Mouse (Mus musculus): ENCODE results near the gene Il2. TPM values are rescaled to one million over a fixed set of nuclear protein-coding genes. Genes with fewer than 3 reads are reported as not detected.

The Il2 gene
- not detected for total RNA-seq (2021)

- intact Hi-C loops (cut with DNase I): loop anchor here (5.0 kb wide), 1 partner anchor 57 kb away; no protein-coding TSS in a partner anchor
- DNase-seq: no peak
Observed at GRCm38 (mm10) chr3:37125655-37126054, at the start of gene Il2. Gene Il2, minus strand, starts transcription at chr3:37125959.

DNA sequence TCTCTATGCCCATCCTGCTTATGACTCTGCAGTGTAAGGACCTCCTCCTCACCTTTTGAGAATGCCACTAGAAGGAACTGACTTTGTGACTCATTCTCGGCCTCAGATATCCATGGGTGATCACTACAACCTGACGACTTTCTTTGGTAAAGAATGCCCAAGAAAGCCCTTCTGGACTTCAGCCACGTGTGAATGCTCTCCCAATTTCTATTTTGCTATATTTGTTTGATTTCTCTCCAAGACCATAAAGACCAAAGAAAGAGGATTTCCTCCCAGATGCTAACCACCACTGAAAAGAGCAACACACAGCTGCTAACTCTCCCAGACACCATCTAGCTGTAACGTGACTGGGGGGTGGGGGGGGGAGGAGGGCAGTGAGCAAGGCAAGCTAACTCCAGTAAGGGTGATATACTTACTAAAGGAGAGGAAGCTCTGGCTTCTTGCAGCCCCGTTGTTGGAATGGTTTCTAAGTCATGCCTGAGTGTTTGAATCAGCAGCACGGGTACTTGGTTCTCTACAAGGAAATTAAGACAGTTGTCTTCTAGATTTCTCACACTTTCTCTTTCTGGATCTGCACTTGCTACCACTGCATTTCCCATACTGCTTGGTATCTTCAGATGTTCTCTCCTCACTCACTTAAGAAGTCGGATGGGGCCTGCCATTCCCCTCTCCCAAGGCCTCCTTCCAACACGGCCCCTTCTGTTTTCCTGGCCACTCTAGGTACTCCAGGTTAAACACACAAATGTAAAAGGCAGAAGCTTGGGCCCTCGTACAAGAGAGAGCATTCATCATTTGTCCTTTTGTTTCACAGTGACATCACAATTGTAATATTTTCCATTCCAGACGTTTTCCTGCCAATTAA is 49.2 kb upstream of the Il2 start:
- no peak for DNase-seq
- intact Hi-C loops (cut with DNase I): no loop called here

- intact Hi-C loops (cut with DNase I): no loop called here
- DNase-seq: no peak
Observed at GRCm38 (mm10) chr3:37173285-37173684, 47.5 kb upstream of the Il2 start.

- intact Hi-C loops (cut with DNase I): no loop called here
- no peak for DNase-seq
Observed at GRCm38 (mm10) chr3:37169283-37169682, 43.5 kb upstream of the Il2 start.

GRCm38 (mm10) chr3:37161096-37161495 is 35.3 kb upstream of the Il2 start:
- intact Hi-C loops (cut with DNase I): no loop called here

DNA sequence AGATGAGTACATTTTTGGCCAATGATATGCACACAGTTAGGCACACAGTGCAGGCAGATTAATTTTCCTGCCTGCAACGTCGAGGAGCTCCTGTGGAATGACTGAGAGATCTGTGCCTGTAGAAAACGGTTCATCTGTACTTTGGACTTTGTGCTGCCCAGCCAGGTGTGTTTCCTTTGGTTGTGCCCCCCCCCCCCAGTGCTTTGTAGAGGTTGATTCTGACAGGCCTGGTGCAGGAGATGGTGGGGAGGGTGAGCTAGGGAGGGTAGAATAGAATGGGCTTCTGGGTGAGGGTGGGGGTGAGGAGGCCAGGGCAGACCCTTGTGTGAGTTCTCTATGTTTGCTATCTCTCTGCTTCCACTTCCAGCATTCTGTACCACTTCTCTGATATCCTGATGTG is 32.5 kb upstream of the Il2 start:
- DNase-seq: no peak
- intact Hi-C loops (cut with DNase I): no loop called here

More at GRCm38 (mm10) chr3:37161096-37161495, 35.3 kb upstream of the Il2 start:
- DNase-seq: no peak

DNA sequence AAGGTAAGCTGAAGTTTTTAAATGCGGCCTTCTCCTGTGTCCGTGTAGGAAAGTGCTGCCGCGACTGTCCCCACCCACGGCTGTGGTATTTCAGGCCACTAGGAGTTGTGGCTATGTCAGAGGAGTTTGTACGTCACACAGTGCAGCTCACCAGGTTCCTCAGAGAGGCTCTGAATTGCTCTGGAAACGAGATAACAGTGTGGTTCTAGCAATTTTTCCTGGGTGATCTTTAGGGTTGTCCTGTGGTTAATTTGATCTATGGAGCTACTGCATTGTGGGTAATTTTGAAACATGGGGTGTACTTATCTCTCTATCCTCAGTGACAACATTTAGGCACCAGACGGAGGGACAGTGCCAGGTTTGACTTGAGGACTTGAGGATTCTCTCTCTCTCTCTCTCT is 31.3 kb upstream of the Il2 start:
- no peak for DNase-seq
- intact Hi-C loops (cut with DNase I): no loop called here

GRCm38 (mm10) chr3:37154396-37154795 is 28.6 kb upstream of the Il2 start:
- DNase-seq: no peak
- intact Hi-C loops (cut with DNase I): no loop called here

- DNase-seq: no peak
- intact Hi-C loops (cut with DNase I): no loop called here
Observed at GRCm38 (mm10) chr3:37153004-37153403, 27.2 kb upstream of the Il2 start.

DNA sequence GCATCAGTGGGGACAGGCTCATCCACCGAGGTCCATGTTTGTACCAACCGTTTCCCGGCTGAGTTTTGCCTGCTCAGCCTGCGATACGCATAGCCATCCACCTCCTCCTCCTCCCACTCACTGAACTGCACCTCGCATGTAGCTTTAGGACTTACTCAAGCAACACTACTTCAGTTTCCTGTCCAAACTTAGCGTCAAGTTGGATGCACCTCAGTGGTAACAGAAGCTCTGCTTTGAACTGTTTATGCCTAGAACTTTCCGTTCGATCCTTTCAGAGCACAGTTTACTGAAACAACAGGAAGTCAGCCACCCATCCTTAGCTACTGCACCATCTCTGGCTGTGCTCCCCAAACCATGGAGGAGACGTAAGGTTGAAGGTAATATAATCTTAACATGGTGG is 26.5 kb upstream of the Il2 start:
- intact Hi-C loops (cut with DNase I): no loop called here
- no peak for DNase-seq

GRCm38 (mm10) chr3:37146810-37147209 is 21.1 kb upstream of the Il2 start:
- intact Hi-C loops (cut with DNase I): no loop called here

GRCm38 (mm10) chr3:37146406-37146805 is 20.6 kb upstream of the Il2 start:
- intact Hi-C loops (cut with DNase I): no loop called here
- peak; percentile 57 to 58 for DNase-seq

More at GRCm38 (mm10) chr3:37146810-37147209, 21.1 kb upstream of the Il2 start:
- DNase-seq: no peak

- DNase-seq: no peak
- intact Hi-C loops (cut with DNase I): no loop called here
Observed at GRCm38 (mm10) chr3:37144979-37145378, 19.2 kb upstream of the Il2 start.

DNA sequence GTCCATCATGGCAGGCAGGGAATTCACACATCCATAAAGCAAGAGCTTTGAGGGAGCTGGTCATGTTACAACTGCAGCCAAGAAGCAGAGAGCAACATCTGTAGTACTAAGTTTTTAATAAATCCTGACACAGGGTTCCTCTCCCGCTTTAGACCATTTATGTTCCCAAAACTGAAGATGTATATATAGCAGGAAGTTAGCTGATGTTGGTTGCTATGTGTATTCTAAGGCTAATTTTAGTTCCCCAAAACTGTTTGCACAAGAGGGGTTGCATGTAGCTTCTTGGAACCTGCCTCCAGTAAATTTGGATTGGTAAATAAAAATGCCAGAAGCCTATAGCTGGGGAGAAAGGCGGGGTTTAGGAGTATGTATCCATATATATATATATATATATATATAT is 16.1 kb upstream of the Il2 start:
- DNase-seq: no peak
- intact Hi-C loops (cut with DNase I): no loop called here

DNA sequence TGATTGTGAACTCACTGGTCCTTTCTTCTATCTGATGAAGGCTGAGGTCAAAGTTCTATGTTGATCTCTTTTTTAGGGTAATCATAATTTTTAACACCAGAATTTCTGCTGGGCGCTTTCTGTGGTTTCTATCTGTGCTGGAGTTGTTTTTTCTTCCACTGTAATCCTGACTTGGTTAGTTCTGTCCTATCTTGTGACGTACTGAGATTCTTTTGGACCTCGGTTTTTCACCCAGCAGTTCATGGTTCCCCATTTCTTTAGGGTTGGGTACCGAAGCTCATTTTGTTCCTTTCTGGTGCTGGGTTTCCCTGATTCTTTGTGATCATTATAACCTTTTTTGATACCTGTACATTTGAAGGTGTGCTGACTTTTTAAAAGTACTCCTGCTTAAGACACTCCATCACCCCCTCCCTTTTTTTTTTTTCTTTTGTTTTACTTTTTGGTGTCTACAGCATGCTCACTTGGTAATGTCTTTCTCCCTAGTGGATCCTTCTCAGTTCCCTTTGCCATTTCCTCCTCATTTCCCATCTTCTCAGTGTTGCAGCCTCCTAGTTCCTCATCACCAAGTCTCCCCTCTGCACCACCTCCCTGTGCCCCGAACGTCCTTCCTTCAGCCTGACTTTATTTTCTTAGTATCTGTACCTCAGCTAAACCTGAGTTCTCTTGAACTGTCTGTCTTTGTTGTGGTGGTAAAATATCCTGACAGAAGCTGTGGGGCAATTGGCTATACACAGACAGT is 14.6 kb upstream of the Il2 start:
- no peak for DNase-seq
- intact Hi-C loops (cut with DNase I): no loop called here

DNA sequence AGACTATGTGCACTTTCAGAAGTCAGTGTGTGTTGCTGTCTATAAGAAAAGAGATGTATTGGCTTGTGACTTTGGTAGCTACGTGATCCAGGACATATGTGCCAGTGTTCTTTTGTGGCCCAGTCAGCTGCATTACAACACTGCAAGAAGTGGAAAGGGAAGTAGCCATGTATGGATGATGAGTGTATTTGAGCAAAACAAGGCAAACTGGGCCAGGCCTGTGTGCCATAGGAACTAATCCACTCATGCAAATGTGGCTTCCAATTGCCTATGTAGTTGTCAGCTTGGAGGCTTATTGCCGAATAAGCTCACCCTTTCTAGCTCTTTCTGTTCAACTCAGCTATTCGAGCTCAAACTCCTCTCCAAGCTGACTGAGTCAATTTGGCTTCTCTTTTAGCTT is 13.4 kb upstream of the Il2 start:
- DNase-seq: no peak
- intact Hi-C loops (cut with DNase I): no loop called here

GRCm38 (mm10) chr3:37137231-37137630 is 11.5 kb upstream of the Il2 start:
- DNase-seq: no peak
- intact Hi-C loops (cut with DNase I): no loop called here

DNA sequence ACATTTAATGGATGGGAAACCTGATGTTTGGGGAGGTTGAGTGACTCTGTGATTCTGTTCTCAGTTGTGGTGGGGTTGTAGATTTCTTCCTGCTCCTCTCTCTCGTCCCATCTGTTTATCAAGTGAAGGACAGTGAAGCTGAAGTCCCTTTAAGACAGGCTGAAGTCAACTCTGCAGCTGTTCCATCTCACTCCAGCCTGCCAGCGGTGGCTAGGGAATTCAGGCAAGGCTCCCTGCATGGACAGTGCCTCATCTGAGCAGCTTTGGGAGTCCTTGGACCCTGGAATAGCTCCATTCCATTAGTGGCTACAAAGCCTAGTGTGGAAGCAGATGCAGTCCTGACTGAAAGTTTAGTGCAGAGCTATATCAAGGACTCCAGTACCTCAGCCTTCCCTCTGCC is 3.3 kb upstream of the Il2 start:
- peak; percentile 57 to 62 for DNase-seq
- intact Hi-C loops (cut with DNase I): loop anchor here (5.0 kb wide), 1 partner anchor 53 kb away; no protein-coding TSS in a partner anchor

GRCm38 (mm10) chr3:37128269-37128668 is 2.5 kb upstream of the Il2 start:
- peak; percentile 65 to 66 for DNase-seq
- intact Hi-C loops (cut with DNase I): loop anchor here (5.0 kb wide), 1 partner anchor 54 kb away; no protein-coding TSS in a partner anchor

DNA sequence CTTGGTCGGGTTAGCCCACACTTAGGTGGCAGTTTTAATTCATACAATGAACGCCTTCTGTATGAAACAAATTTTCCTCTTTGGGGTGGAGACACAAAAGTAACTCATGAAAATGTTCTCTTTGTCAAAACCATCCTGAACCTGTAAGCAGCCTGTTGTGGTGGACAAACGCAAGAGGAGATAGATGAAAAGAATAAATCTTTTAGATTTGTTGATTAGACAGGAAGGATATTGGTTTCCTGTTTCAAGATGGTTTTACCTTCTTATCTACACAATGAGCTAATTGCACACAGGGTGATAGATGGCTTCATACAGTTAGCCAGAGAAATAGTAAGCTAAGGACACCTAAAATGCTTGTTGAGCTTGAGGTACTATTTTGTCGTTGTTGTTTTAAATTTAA is 403 bp upstream of the Il2 start:
- DNase-seq: no peak
- intact Hi-C loops (cut with DNase I): loop anchor here (5.0 kb wide), 1 partner anchor 56 kb away; no protein-coding TSS in a partner anchor

GRCm38 (mm10) chr3:37090721-37091120 is 35.0 kb downstream of the Il2 start:
- no peak for DNase-seq
- intact Hi-C loops (cut with DNase I): loop anchor here (5.0 kb wide), 1 partner anchor 322 kb away; no protein-coding TSS in a partner anchor

- intact Hi-C loops (cut with DNase I): no loop called here
- no peak for DNase-seq
Observed at GRCm38 (mm10) chr3:37084860-37085259, 40.9 kb downstream of the Il2 start.
